Mouse (Mus musculus) CD4-positive helper T cell, adult 2 months (primary cell): ENCODE measurements around the gene Smpdl3b.
A peak's percentile ranks its signal among the peaks of the same experiment; 100 is the strongest.
"Not testable (repeated sequence)": the region's sequence is repeated elsewhere in the genome, so short reads cannot be mapped to it uniquely, and the experiment has no call there.

Source experiments
- DNase-seq: peaks from one replicate; pipeline ENCODE4 v3.0.0-alpha.2; 2012; ENCODE audit warnings: low read depth, missing footprints, low spot score

Smpdl3b gene

GRCm38 (mm10) chr4:132780288-132780687 lies 23.2 kb upstream of the Smpdl3b start:
- DNase-seq = no peak

- no peak for DNase-seq
Measured at GRCm38 (mm10) chr4:132778562-132779201, 21.6 kb upstream of the Smpdl3b start.

DNA sequence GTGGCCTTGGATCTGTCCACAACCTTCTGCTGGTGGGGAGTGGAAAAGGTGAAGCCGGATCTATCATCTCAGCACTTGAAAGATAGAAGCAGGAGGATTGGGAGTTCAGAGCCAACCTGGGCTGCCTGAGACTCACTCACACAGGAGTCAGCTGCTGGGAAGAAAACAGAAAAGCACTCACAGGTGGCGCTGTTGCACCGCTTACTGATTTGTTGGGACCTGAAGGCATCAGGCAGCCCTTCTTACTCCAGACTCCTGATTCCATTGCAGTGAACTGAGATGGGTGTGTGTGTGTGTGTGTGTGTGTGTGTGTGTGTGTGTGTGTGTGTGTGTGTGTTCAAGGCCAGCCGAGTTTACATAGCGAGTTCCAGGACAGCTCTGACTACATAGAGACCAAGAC lies 19.7 kb upstream of the Smpdl3b start:
- DNase-seq = peak; percentile 65

DNA sequence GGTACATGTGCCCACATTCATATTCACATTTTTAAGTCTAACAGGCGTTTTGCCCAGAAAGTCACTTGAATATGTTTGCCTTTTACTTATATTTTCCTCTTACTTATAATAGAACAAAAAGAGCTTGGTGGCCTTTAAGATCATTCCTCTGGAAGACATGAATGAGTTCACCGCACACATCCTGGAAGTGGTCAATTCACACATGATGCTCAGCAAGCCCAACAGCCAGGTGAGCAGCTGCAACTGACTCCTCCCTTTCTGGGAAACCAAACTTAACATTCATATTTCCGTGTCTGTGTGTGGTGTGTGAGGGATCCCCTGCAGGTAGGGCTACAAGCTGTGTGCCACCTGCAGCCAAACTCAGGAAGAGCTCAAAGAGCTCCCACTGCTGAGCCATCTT lies 17.9 kb upstream of the Smpdl3b start:
- peak; percentile 52 for DNase-seq

GRCm38 (mm10) chr4:132771776-132772175 lies 14.7 kb upstream of the Smpdl3b start:
- DNase-seq = peak; percentile 32

DNA sequence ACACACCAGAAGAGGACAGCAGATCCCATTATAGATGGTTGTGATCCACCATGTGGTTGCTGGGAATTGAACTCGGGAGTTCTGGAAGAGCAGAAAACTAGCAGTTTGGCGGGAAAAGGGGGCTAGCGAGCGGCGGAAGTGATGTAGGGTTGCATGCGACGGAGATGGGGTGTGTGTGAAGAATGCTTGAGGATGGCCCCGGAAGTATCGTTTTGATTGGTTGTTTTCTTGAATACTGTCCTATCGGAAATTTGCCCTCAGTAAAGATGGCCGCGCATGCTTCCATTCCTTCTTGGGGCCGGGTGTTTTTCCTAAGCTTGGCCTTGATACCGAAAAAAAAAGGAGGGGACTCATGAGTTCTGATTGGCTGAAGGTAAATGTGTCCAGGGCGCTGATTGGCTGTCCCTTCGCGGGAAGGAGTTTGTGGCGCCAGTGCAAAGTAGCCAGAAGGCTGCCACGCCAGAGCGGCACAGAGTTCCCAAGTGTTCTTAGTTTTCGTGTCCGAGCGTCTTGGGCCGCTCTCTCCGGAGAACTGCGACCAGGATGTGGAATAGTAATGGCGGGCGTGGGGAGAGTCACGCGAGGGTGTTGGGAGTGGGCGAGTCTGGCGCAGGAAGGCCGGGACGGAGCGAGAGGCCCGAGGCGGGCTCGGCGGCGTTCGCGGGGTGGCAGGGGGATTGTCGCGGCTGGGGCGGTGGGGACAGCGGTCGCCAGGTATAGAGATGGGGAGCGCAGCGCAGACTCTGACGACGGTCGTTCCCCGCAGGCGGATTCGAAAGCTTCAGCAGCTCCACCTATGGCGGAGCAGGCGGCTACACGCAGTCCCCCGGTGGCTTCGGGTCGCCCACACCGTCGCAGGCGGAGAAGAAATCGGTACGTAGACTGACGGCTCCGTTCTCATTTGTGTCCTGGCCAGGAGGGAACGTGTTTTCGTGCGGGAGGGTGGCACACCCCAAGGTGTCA lies 11.1 kb upstream of the Smpdl3b start, which contains the start of gene Rpa2:
Rpa2 (plus strand) TSS at position 419 of the 963 bp plus-strand sequence.
- peak; percentile 99 for DNase-seq

DNA sequence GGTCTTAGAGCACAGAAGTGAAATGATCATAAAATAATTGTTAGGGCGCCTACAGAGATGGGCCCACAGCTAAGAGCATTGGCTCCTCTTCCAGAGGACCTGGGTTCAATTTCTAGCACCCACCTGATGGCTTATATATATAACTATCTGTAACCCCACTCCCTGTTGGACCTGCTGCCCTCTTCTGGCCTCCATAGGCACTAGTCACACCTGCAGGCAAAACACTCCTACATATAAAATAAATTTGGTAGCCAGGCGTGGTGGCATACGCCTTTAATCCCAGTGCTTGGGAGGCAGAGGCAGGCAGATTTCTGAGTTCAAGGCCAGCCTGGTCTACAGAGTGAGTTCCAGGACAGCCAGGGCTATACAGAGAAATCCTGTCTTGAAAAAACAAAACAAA lies 6.1 kb upstream of the Smpdl3b start:
- DNase-seq = not testable (repeated sequence)

DNA sequence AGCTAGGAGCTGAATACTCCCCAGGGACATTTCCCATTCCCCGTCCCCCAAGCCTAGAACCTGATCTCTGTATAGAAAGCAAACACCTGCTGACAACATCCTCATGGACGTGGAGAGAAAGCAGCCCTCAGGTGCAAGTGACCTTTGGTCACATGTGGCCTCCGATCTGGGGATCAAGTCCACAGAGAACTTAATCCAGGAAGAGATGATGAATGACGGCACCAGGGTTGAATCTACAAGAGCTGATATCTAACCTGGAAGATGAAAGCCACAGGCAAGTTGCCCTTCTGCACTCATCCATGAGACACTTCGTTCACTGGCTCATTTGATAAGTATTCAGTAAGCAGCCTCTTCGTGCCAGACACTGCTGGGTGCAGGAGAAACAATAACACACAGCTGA lies 5.5 kb upstream of the Smpdl3b start:
- no peak for DNase-seq

DNA sequence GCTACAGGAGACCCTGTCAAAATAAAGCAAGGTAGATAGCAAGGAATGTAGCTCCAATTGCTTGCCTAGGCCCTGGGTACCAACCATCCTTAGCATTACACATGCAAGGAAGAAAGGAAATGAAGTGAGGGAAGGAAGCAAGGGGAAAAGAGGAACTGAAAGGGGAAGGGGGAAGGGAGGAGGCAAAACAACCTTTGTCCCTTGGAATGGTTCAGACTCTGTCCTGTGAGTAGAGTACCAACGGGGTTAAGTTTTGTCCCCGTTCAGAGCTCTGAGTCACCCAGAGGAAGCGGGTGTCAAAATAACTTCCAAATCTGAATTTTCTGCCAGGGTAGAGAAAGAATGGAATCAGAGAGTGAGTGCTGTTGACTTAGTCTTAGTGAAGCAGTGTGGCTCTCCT lies 3.2 kb upstream of the Smpdl3b start:
- no peak for DNase-seq

GRCm38 (mm10) chr4:132757633-132758351 lies 740 bp upstream of the Smpdl3b start:
- DNase-seq = peak; percentile 57

- DNase-seq = no peak
Measured at GRCm38 (mm10) chr4:132752992-132753391, 4.1 kb downstream of the Smpdl3b start.

GRCm38 (mm10) chr4:132749258-132749982 lies 7.6 kb downstream of the Smpdl3b start:
- no peak for DNase-seq

- DNase-seq = peak; percentile 78
Measured at GRCm38 (mm10) chr4:132748778-132749177, 8.3 kb downstream of the Smpdl3b start.

DNA sequence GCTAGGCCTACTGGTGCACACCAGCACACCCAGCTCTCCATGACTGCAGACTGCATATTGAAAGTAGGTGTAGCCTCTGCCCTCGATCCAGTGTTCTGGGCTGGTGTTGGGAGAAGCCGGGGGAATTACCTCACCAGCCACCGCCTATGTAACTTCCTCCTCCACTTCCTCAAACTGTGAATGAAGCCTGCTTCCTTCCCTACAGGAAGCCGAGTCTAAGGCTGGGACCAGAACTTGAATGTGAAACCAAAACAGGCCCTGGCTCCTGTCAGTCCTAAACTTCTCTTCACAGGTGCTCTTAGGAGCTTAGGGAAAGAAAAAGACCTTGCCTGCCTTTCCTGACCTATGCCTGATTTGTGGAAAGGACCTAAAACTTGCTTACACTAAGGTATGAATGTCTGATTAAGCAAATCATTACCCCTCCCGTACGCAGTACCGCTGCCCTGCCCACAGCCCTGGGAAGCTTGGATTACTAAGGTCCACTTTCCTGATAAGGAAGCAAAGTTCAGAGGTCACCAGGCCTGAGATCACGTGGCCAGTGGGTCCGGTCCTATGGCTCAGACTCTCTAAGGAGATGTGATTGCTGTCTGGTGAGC lies 9.3 kb downstream of the Smpdl3b start:
- DNase-seq = peak; percentile 83

DNA sequence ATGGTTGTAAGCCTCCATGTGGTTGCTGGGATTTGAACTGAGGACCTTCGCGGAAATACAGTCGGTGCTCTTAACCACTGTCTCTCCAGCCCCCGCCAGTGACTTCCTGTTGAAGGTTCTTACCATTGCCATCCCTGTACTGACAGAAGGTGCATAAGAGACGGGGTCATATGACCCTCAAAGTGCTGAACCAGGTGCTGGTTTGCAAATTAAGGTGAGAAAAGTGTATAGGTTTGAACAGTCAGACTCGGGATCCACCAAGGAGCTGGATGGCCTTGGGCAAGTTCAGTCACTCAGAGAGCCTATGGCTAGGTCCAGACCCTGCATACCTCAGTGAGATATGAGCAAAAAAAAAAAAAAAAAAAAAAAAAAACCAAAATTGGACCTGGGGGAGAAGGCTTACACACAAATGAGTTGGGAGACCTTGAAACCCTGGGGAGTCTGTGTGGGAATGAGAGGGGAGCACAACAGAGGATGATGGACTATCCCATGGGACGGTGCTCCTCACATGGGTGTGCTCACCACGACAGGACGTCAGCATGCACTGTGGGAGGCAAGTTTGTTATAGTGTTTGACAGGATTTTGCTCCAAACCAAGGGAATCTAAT lies 10.0 kb downstream of the Smpdl3b start:
- peak; percentile 52 for DNase-seq

GRCm38 (mm10) chr4:132743992-132744911 lies 12.8 kb downstream of the Smpdl3b start:
- no peak for DNase-seq

GRCm38 (mm10) chr4:132741491-132741890 lies 15.6 kb downstream of the Smpdl3b start:
- peak; percentile 58 for DNase-seq

DNA sequence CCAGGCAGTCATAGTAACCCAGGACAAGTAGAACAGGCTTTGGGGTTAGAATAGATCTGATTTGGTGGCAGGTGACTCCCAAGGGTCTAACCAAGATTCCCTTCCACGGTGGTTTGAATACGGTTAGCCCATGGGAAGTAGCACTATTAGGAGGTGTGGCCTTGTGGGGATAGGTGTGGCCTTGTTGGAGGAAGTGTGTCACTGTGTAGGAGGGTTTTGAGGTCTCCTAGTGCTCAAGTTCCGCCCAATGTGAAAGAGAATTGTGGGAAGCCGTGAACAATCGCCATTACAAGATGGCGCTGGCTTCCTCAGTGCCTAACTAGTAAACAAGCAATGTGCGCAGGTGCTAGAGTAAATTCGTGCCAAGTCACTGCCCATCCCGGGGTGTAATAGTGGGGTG lies 19.9 kb downstream of the Smpdl3b start:
- not testable (repeated sequence) for DNase-seq

DNA sequence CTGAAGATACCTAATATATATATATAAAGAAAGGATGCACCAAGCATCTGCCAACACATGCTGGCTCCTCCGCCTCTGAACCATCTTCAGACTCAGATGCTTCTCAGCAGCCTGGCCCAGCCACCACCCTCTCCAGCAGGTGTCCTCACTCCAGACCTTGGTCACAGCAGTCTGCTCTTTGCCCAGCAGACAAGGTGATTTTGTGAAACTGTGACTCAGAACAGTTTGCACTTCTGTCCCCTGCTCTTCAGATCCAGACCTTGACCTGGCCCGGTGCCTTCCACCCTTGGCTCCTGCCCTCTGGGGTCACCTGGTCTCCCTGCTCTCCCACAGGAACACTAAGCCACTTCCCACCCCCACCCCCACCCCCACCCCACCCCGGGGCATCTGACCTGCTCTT lies 21.2 kb downstream of the Smpdl3b start:
- no peak for DNase-seq
